Mouse (Mus musculus) embryonic facial prominence, embryonic 13.5 days (tissue): Measurements from ENCODE around the gene Slc28a1. TPM values are rescaled to one million over a fixed set of nuclear protein-coding genes. Genes with fewer than 3 reads are reported as not detected.

Experiments
- ATAC-seq: fragments of 200-750 bp; cut with Nextera tagmentation; 2 replicates; pipeline ENCODE4 v1.8.0; 2017; ENCODE audit warnings: low read depth; ENCODE audit not compliant: insufficient number of reproducible peaks, insufficient read depth, low FRiP score, low TSS enrichment
- H3K27ac ChIP-seq: fragments of 300-500 bp; sonication (generic); 2 replicates; pipeline ENCODE4 v1.5.1; 2015; ENCODE audit warnings: moderate library complexity, mild to moderate bottlenecking, inconsistent platforms
- H3K27me3 ChIP-seq: fragments of 300-500 bp; sonication (generic); 2 replicates; pipeline ENCODE4 v1.6.1; 2015; ENCODE audit warnings: mild to moderate bottlenecking, inconsistent platforms
- H3K36me3 ChIP-seq: fragments of 300-500 bp; sonication (generic); 2 replicates; pipeline ENCODE4 v1.6.1; 2015; ENCODE audit warnings: mild to moderate bottlenecking, inconsistent platforms
- H3K4me1 ChIP-seq: fragments of 300-500 bp; sonication (generic); 2 replicates; pipeline ENCODE4 v1.6.1; 2015; ENCODE audit warnings: inconsistent platforms
- H3K4me2 ChIP-seq: fragments of 300-500 bp; sonication (generic); 2 replicates; pipeline ENCODE4 v1.6.1; 2015; ENCODE audit warnings: moderate library complexity, mild to moderate bottlenecking, inconsistent platforms
- H3K4me3 ChIP-seq: fragments of 300-500 bp; sonication (generic); 2 replicates; pipeline ENCODE4 v1.5.1; 2015; ENCODE audit warnings: mild to moderate bottlenecking, inconsistent platforms
- H3K9ac ChIP-seq: fragments of 300-500 bp; sonication (generic); 2 replicates; pipeline ENCODE4 v1.6.1; 2015; ENCODE audit warnings: mild to moderate bottlenecking, inconsistent platforms
- H3K9me3 ChIP-seq: fragments of 300-500 bp; sonication (generic); 2 replicates; pipeline ENCODE4 v1.6.1; 2016; ENCODE audit warnings: inconsistent platforms
- WGBS: fragments of 180-500 bp; shearing (Covaris S2); methylation state at CpG from one replicate; pipeline ENCODE4 v1.1.7; 2015; ENCODE audit warnings: mixed read lengths; 5-methylcytosine and 5-hydroxymethylcytosine counted together
- polyA plus RNA-seq: library from polyadenylated mRNA; unstranded; fragments of >200 nt; fragmentation: Nextera tagmentation; extraction: Ambion mirVana; gene quantifications from 2 replicates; pipeline ENCODE4 v1.2.1, GENCODE M21; 2015

Slc28a1 gene
- polyA plus RNA-seq, 1 experiment from 2014 or later: not detected

GRCm38 (mm10) chr7:81214153-81214907, 99.7 kb downstream of the Slc28a1 start:
- Histone ChIP-seq H3K4me3 (peak overlapping the region; percentile 51), H3K9me3 (no peaks in the 10 kb centered on the region), H3K9ac (peak overlapping the region; percentile 66), H3K4me2 (peak overlapping the region; percentile 72), H3K27ac (peak overlapping the region; percentile 75; the same call in 1 of the 2 replicates), H3K27me3 (peaks cover 79% of the 10 kb centered on the region), H3K36me3 (no peaks in the 10 kb centered on the region), H3K4me1 (peaks cover 20% of the 10 kb centered on the region)
- no peak for ATAC-seq
- WGBS: 4% methylated on average over 40 of the region's 40 CpGs

GRCm38 (mm10) chr7:81215950-81216349, 101.4 kb downstream of the Slc28a1 start:
- H3K9me3 ChIP-seq: no peaks in the 10 kb centered on the region
- H3K4me1 ChIP-seq: peaks cover 20% of the 10 kb centered on the region
- WGBS: 86% methylated on average over 1 of the region's 1 CpGs
- H3K4me3 ChIP-seq: no peak overlapping the region
- no peaks in the 10 kb centered on the region for H3K36me3 ChIP-seq
- ATAC-seq: no peak
- no peak overlapping the region for H3K27ac ChIP-seq
- H3K9ac ChIP-seq: no peak overlapping the region
- peaks cover 64% of the 10 kb centered on the region for H3K27me3 ChIP-seq
- no peak overlapping the region for H3K4me2 ChIP-seq

- Histone ChIP-seq H3K9me3 (no peaks in the 10 kb centered on the region), H3K9ac (no peak overlapping the region), H3K4me2 (no peak overlapping the region), H3K4me1 (peaks cover 2% of the 10 kb centered on the region; the same call in 1 of the 2 replicates), H3K27me3 (peaks cover 30% of the 10 kb centered on the region), H3K27ac (no peak overlapping the region), H3K36me3 (no peaks in the 10 kb centered on the region), H3K4me3 (no peak overlapping the region)
- WGBS: 41% methylated on average over 7 of the region's 7 CpGs
- ATAC-seq: no peak
These were observed 104.7 kb downstream of the Slc28a1 start for GRCm38 (mm10) chr7:81219321-81219720.

Other genes starting within 250 kb of the Slc28a1 start
- 31.5 and 33.0 TPM in 2 replicates for gene Wdr73, start 213.5 kb upstream of the Slc28a1 start, polyA plus RNA-seq
- gene Nmb, start 209.7 kb upstream of the Slc28a1 start, polyA plus RNA-seq: 5.6 and 5.8 TPM in 2 replicates
- gene Sec11a, start 167.0 kb upstream of the Slc28a1 start, polyA plus RNA-seq: 212 and 227 TPM in 2 replicates
- 12.3 and 12.5 TPM in 2 replicates for gene Zfp592, start 121.1 kb upstream of the Slc28a1 start, polyA plus RNA-seq
- gene Alpk3, start 57.2 kb upstream of the Slc28a1 start, polyA plus RNA-seq: 0.34 and 0.44 TPM in 2 replicates
- gene Pde8a, start 98.8 kb downstream of the Slc28a1 start, polyA plus RNA-seq: 4.7 and 5.3 TPM in 2 replicates
- gene Rps17, start 230.5 kb downstream of the Slc28a1 start, polyA plus RNA-seq: 1,307 and 1,416 TPM in 2 replicates